13 mouse cellular contexts compared by ENCODE assay signal in genomic region chr13:37329747-37330146, GRCm38 (mm10).
"Had no signal": no experiment of that assay in that cellular context is flagged by ENCODE, and none has a peak within 500 bp of the region (broad histone marks: within the 10 kb centered on the region; RNA-seq: fewer than 3 reads in every experiment).

No protein-coding gene starts in this region.

- H3K4me3 ChIP-seq: liver, embryonic 13.5 days; midbrain, embryonic 15.5 days; neural tube, embryonic 12.5 days; neural tube, embryonic 15.5 days had no signal

- DNase-seq: kidney, adult 18-20 months; kidney, adult 9 months; kidney, postnatal 14 days; kidney, postnatal 4 days; layer of hippocampus, adult 9-11 months; left cerebral cortex, postnatal 4 days; liver, embryonic 13.5 days; lung, postnatal 36 days; thymus, adult 18-20 months; thymus, postnatal 36 days had no signal

- H3K4me1 ChIP-seq: liver, embryonic 13.5 days; midbrain, embryonic 15.5 days; neural tube, embryonic 12.5 days; neural tube, embryonic 15.5 days had no signal
